Mouse (Mus musculus) G1E (cell line): Measurements from ENCODE around the gene Gsx1. TPM values are rescaled to one million over a fixed set of nuclear protein-coding genes. Genes with fewer than 3 reads are reported as not detected.
A peak's percentile ranks its signal among the peaks of the same experiment; 100 is the strongest.

Source experiments
- ATAC-seq: 2 replicates; pipeline ENCODE4 v1.8.0; 2016; ENCODE audit warnings: mild to moderate bottlenecking; ENCODE audit not compliant: insufficient number of reproducible peaks, poor library complexity, low FRiP score, severe bottlenecking; ENCODE audit errors: extremely low read depth
- DNase-seq: peaks from one replicate; pipeline ENCODE4 v3.0.0; 2012; ENCODE audit warnings: low spot score
- H3K27me3 ChIP-seq: 2 replicates; pipeline ENCODE4 v1.6.1; 2012; ENCODE audit warnings: mild to moderate bottlenecking, low read length, inconsistent platforms; ENCODE audit not compliant: insufficient read depth
- H3K36me3 ChIP-seq: replicated peaks from 2 replicates; pipeline ENCODE3; 2012; ENCODE audit warnings: mild to moderate bottlenecking, inconsistent platforms
- H3K4me1 ChIP-seq: 2 replicates; pipeline ENCODE4 v1.6.1; 2012; ENCODE audit warnings: low read depth, low read length, inconsistent platforms, mixed read lengths; ENCODE audit not compliant: insufficient read depth
- H3K4me3 ChIP-seq: 2 replicates; pipeline ENCODE4 v1.5.1; 2012; ENCODE audit warnings: low read depth, mild to moderate bottlenecking, inconsistent platforms, low read length, moderate library complexity, mixed read lengths
- H3K9me3 ChIP-seq: replicated peaks from 2 replicates; pipeline ENCODE4 v1.6.1; 2012; ENCODE audit warnings: inconsistent platforms
- CTCF ChIP-seq: IDR thresholded peaks from 2 replicates; pipeline ENCODE4 v1.5.1; 2012; ENCODE audit warnings: low read depth, low read length, inconsistent platforms, mixed read lengths
- GATA1 ChIP-seq: IDR thresholded peaks from 2 replicates; pipeline ENCODE4 v1.6.1; 2012; ENCODE audit warnings: borderline replicate concordance, low read length, inconsistent platforms, mixed read lengths
- GATA2 ChIP-seq: IDR thresholded peaks from 2 replicates; pipeline ENCODE4 v1.6.1; 2012; ENCODE audit warnings: low read depth, low read length, inconsistent platforms, borderline replicate concordance
- POLR2AphosphoS5 ChIP-seq: IDR thresholded peaks from 2 replicates; pipeline ENCODE4 v1.6.1; 2012; ENCODE audit warnings: low read depth, low read length, inconsistent platforms; ENCODE audit not compliant: insufficient replicate concordance
- TAL1 ChIP-seq: conservative IDR thresholded peaks from 2 replicates; pipeline ENCODE4 v1.6.1; 2012; ENCODE audit warnings: low read depth, low read length, inconsistent platforms, mixed read lengths
- polyA plus RNA-seq: library from polyadenylated mRNA; stranded (reverse); fragments of >175 nt; gene quantifications from 2 replicates; pipeline ENCODE4 v1.2.3, GENCODE M21; 2012
- total RNA-seq, 2 experiments: library from RNA; stranded (forward) in 1 of 2; stranded (reverse) in 1 of 2; fragments of 200-1000 nt in 1 of 2; fragments of >200 nt in 1 of 2; fragmentation: Nextera tagmentation in 1 of 2; gene quantifications; 2 replicates each; pipeline ENCODE4 v1.2.3; 2014 to 2017

Gsx1 gene
- total and polyA plus RNA-seq, 3 experiments, result not detected

GRCm38 (mm10) chr5:147186001-147186431 is 2.5 kb upstream of the Gsx1 start:
- H3K4me1 ChIP-seq, result peaks cover 6% of the 10 kb centered on the region; the same call in 1 of the 2 replicates
- ATAC-seq, result no peak
- H3K9me3 ChIP-seq, result peaks cover 24% of the 10 kb centered on the region
- no peak for DNase-seq
- no peak overlapping the region for H3K4me3 ChIP-seq
- TF ChIP-seq TAL1 (no peak), CTCF (no peak), GATA2 (no peak), GATA1 (no peak), POLR2AphosphoS5 (no peak)
- peaks cover 13% of the 10 kb centered on the region; the same call in 1 of the 2 replicates for H3K27me3 ChIP-seq
- H3K36me3 ChIP-seq, result no peaks in the 10 kb centered on the region

GRCm38 (mm10) chr5:147186781-147187551 is 1.5 kb upstream of the Gsx1 start:
- H3K36me3 ChIP-seq, result no peaks in the 10 kb centered on the region
- H3K27me3 ChIP-seq, result peaks cover 13% of the 10 kb centered on the region; the same call in 1 of the 2 replicates
- DNase-seq (no peak), ATAC-seq (no peak)
- peaks cover 24% of the 10 kb centered on the region for H3K9me3 ChIP-seq
- peaks cover 6% of the 10 kb centered on the region; the same call in 1 of the 2 replicates for H3K4me1 ChIP-seq
- TF ChIP-seq POLR2AphosphoS5 (no peak), GATA2 (no peak), GATA1 (no peak), TAL1 (no peak), CTCF (no peak)
- peak overlapping the region; percentile 24; the same call in 1 of the 2 replicates for H3K4me3 ChIP-seq

GRCm38 (mm10) chr5:147187552-147188170 is 835 bp upstream of the Gsx1 start:
- ATAC-seq (no peak), DNase-seq (no peak)
- Histone ChIP-seq H3K4me1 (peaks cover 6% of the 10 kb centered on the region; the same call in 1 of the 2 replicates), H3K27me3 (peaks cover 13% of the 10 kb centered on the region; the same call in 1 of the 2 replicates), H3K4me3 (peak overlapping the region; percentile 20; the same call in 1 of the 2 replicates), H3K36me3 (no peaks in the 10 kb centered on the region), H3K9me3 (peaks cover 24% of the 10 kb centered on the region)
- TF ChIP-seq GATA2 (no peak), GATA1 (no peak), TAL1 (no peak), CTCF (no peak), POLR2AphosphoS5 (no peak)

GRCm38 (mm10) chr5:147189156-147189555 is 660 bp downstream of the Gsx1 start:
- no peak overlapping the region for H3K4me3 ChIP-seq
- TF ChIP-seq GATA2, result no peak
- no peak for TF ChIP-seq POLR2AphosphoS5
- no peak for TF ChIP-seq CTCF
- no peak for TF ChIP-seq GATA1
- TF ChIP-seq TAL1, result no peak
- peaks cover 6% of the 10 kb centered on the region; the same call in 1 of the 2 replicates for H3K4me1 ChIP-seq
- ATAC-seq (no peak), DNase-seq (no peak)
- peaks cover 13% of the 10 kb centered on the region; the same call in 1 of the 2 replicates for H3K27me3 ChIP-seq
- H3K36me3 ChIP-seq, result no peaks in the 10 kb centered on the region
- H3K9me3 ChIP-seq, result peaks cover 24% of the 10 kb centered on the region

GRCm38 (mm10) chr5:147189836-147190602 is 1.5 kb downstream of the Gsx1 start:
- TF ChIP-seq GATA2 (no peak), POLR2AphosphoS5 (no peak), TAL1 (no peak), GATA1 (no peak), CTCF (no peak)
- Histone ChIP-seq H3K9me3 (peaks cover 24% of the 10 kb centered on the region), H3K27me3 (peaks cover 13% of the 10 kb centered on the region; the same call in 1 of the 2 replicates), H3K4me3 (no peak overlapping the region), H3K4me1 (peaks cover 6% of the 10 kb centered on the region; the same call in 1 of the 2 replicates), H3K36me3 (no peaks in the 10 kb centered on the region)
- ATAC-seq (no peak), DNase-seq (no peak)

GRCm38 (mm10) chr5:147190885-147191284 is 2.4 kb downstream of the Gsx1 start:
- no peak for TF ChIP-seq GATA1
- no peak for TF ChIP-seq CTCF
- no peak for TF ChIP-seq TAL1
- no peak for TF ChIP-seq GATA2
- no peak for TF ChIP-seq POLR2AphosphoS5
- Histone ChIP-seq H3K9me3 (peaks cover 24% of the 10 kb centered on the region), H3K36me3 (no peaks in the 10 kb centered on the region), H3K4me1 (peaks cover 6% of the 10 kb centered on the region; the same call in 1 of the 2 replicates), H3K27me3 (peaks cover 12% of the 10 kb centered on the region; the same call in 1 of the 2 replicates), H3K4me3 (no peak overlapping the region)
- DNase-seq, result no peak
- no peak for ATAC-seq
